Mouse (Mus musculus) heart, postnatal 0 days (tissue): ENCODE measurements around the gene Smyd3. TPM values are rescaled to one million over a fixed set of nuclear protein-coding genes. Genes with fewer than 3 reads are reported as not detected.

Experiments used
- ATAC-seq: fragments of 200-750 bp; cut with Nextera tagmentation; 2 replicates; pipeline ENCODE4 v1.8.0; 2017; ENCODE audit warnings: low read depth, moderate number of reproducible peaks, moderate library complexity; ENCODE audit not compliant: insufficient read depth
- DNase-seq: peaks from one replicate; pipeline ENCODE4 v3.0.0-alpha.2; 2016; ENCODE audit warnings: low spot score
- H3K27ac ChIP-seq: fragments of 300-500 bp; sonication (generic); 2 replicates; pipeline ENCODE4 v1.5.1; 2014; ENCODE audit warnings: low read depth, mild to moderate bottlenecking
- H3K27me3 ChIP-seq: fragments of 300-500 bp; sonication (generic); 2 replicates; pipeline ENCODE4 v1.6.1; 2014; ENCODE audit warnings: low read length, mixed read lengths; ENCODE audit not compliant: control insufficient read depth, insufficient read depth
- H3K36me3 ChIP-seq: fragments of 300-500 bp; sonication (generic); replicated peaks from 2 replicates; pipeline ENCODE4 v1.6.1; 2014; ENCODE audit warnings: low read length, mixed read lengths; ENCODE audit not compliant: control insufficient read depth, insufficient read depth
- H3K4me1 ChIP-seq: fragments of 300-500 bp; sonication (generic); 2 replicates; pipeline ENCODE4 v1.6.1; 2014; ENCODE audit warnings: antibody characterized with exemption; ENCODE audit not compliant: control insufficient read depth, insufficient read depth
- H3K4me2 ChIP-seq: fragments of 300-500 bp; sonication (generic); 2 replicates; pipeline ENCODE4 v1.6.1; 2014; ENCODE audit warnings: low read depth, mild to moderate bottlenecking, low read length, moderate library complexity
- H3K4me3 ChIP-seq: fragments of 300-500 bp; sonication (generic); 2 replicates; pipeline ENCODE4 v1.5.1; 2014; ENCODE audit warnings: low read depth, low read length
- H3K9ac ChIP-seq: fragments of 300-500 bp; sonication (generic); replicated peaks from 2 replicates; pipeline ENCODE4 v1.6.1; 2014; ENCODE audit warnings: low read depth, low read length, mixed read lengths
- H3K9me3 ChIP-seq: fragments of 300-500 bp; sonication (generic); replicated peaks from 2 replicates; pipeline ENCODE4 v1.6.1; 2016; ENCODE audit warnings: low read length; ENCODE audit not compliant: control insufficient read depth
- CTCF ChIP-seq: IDR thresholded peaks from 2 replicates; pipeline ENCODE4 v1.5.1; 2016; ENCODE audit warnings: antibody characterized with exemption, control low read depth, low read depth
- EP300 ChIP-seq: IDR thresholded peaks from 2 replicates; pipeline ENCODE4 v1.6.1; 2016; ENCODE audit warnings: antibody characterized with exemption, low read depth
- WGBS: fragments of 180-500 bp; shearing (Covaris S2); extraction: QIAGEN DNeasy Blood & Tissue Kit; methylation state at CpG from one replicate; pipeline ENCODE4 v1.1.7; 2014; 5-methylcytosine and 5-hydroxymethylcytosine counted together
- polyA plus RNA-seq: library from polyadenylated mRNA; unstranded; fragments of >200 nt; fragmentation: Nextera tagmentation; extraction: Ambion mirVana; gene quantifications from 2 replicates; pipeline ENCODE4 v1.2.1, GENCODE M21; 2015
- total RNA-seq: library from RNA; depleted of rRNA; stranded (reverse); fragments of >200 nt; gene quantifications from 2 replicates; pipeline ENCODE4 v1.2.3, GENCODE M21; 2014; ENCODE audit warnings: low replicate concordance

Gene Smyd3
- total and polyA plus RNA-seq, 2 experiments from 2014 or later = 7.0 to 11.6 TPM

DNA sequence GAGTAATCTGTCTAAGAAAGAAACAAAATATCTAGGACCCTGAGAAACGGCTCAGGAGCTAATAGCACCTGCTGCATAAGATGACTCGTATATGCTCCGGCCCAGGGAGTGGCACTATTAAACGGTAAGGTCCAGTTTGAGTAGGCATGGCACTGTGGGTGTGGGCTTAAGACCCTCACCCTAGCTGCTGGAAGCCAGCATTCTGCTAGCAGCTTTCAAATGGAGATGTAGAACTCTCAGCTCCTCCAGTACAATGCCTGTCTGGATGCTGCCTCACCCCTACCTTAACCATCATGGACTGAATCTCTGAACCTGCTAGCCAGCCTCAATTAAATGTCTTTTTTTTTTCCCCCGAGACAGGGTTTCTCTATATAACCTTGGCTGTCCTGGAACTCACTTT is 55.5 kb downstream of the Smyd3 start:
- WGBS = 85% methylated on average over 5 of the region's 5 CpGs
- no peak for ATAC-seq
- Histone ChIP-seq H3K4me1 (no peaks in the 10 kb centered on the region), H3K4me2 (no peak overlapping the region), H3K9me3 (no peaks in the 10 kb centered on the region), H3K27ac (no peak overlapping the region), H3K4me3 (no peak overlapping the region), H3K27me3 (no peaks in the 10 kb centered on the region), H3K9ac (no peak overlapping the region), H3K36me3 (no peaks in the 10 kb centered on the region)
- TF ChIP-seq CTCF (no peak), EP300 (no peak)
- DNase-seq = no peak

DNA sequence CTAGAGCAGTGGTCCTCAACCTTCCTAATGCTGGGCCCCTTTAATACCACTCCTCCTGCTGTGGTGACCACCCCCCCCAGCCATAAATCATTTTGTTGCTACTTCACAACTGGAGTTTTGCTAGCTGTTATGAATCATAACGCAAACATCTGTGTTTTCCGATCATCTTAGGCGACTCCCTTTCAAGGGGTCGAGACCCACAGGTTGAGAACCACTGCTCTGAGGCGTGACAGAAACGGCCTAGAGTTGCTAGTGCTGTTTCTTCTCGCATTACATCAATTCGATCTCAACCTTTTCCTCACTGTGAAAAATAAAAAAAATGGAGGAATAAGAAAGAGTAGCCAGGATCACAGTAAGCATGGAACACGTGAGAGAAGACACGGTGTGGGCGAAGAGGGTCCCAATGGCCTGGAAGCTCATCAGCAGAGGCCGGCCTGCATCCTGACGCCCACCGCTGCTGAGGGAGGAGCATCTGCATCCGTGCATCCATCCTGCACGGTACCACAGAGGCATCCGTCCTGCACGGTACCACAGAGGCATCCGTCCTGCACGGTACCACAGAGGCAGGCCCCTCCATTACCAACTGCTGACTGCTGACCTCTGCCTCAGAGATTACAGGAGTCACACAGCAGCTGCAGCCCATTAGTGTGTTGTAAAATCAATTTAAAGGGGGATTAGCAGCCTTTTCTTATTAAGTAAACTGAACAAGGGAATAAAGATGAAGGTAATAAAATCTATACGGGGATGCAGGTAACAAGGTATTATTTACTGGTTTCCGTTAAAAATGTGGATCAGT is 56.6 kb downstream of the Smyd3 start:
- ATAC-seq (no peak), DNase-seq (no peak)
- Histone ChIP-seq H3K4me1 (no peaks in the 10 kb centered on the region), H3K27me3 (no peaks in the 10 kb centered on the region), H3K9me3 (no peaks in the 10 kb centered on the region), H3K27ac (no peak overlapping the region), H3K4me3 (no peak overlapping the region), H3K36me3 (no peaks in the 10 kb centered on the region), H3K9ac (no peak overlapping the region), H3K4me2 (no peak overlapping the region)
- WGBS = 85% methylated on average over 22 of the region's 22 CpGs
- TF ChIP-seq EP300 (no peak), CTCF (no peak)

DNA sequence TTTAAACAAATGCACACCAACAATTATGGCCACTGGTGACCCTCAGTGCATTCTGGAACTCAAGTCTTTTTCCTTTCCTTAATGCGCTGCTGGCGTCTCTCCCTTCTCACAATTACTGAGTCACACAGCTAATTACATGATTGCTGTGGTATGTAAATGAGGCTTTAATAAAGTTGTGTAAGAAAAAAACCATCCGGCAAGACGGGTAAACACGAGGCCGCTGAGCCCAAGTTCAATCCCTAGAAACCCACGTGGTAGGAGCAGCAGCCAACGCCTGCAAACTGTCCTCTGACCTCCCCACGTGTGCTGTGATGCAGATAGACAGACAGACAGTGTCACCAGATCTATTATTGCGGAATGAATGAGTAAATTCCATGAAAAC is 58.9 kb downstream of the Smyd3 start:
- 86% methylated on average over 10 of the region's 10 CpGs for WGBS
- TF ChIP-seq EP300 (no peak), CTCF (no peak)
- ATAC-seq (no peak), DNase-seq (no peak)
- Histone ChIP-seq H3K4me3 (no peak overlapping the region), H3K36me3 (no peaks in the 10 kb centered on the region), H3K27ac (no peak overlapping the region), H3K27me3 (no peaks in the 10 kb centered on the region), H3K4me2 (no peak overlapping the region), H3K4me1 (no peaks in the 10 kb centered on the region), H3K9ac (no peak overlapping the region), H3K9me3 (no peaks in the 10 kb centered on the region)

DNA sequence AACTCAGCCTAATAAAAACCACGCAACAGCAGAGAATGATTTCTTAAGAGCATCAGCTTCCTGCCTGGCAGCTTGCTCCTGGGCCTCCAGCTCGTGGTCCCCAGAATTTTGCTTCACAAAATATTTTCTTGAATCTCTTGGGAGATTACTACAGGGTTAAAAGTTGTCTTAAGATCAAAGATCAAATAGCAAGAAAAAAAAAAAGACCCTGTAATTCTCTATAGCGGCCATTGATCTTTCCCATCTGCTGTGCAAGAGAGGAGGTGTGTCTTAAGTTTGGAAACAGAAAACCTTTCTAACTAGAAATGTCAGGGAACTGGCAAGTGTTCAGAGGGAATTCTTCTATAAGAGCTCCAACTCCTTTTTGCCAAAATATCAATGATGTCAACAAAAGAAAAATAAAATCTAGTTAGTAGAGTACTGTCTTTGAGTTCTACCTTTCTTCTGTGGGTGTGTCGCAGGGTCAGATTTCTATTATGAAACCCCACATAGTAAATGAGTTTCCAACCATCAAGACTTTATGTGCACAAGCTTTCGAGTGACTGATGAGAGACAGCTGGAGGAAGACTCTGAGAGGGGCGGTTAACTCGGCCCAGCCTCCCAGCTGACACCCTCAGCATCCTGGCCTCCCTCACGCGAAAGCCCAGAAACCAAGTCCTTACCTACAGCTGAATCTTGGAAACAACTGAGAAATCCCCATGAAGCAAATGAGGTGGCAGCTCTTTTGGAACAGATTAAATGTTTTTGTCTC is 59.4 kb downstream of the Smyd3 start:
- no peak overlapping the region for H3K27ac ChIP-seq
- no peaks in the 10 kb centered on the region for H3K9me3 ChIP-seq
- H3K4me1 ChIP-seq = no peaks in the 10 kb centered on the region
- no peaks in the 10 kb centered on the region for H3K27me3 ChIP-seq
- TF ChIP-seq EP300 = no peak
- no peak for TF ChIP-seq CTCF
- no peak for ATAC-seq
- no peak for DNase-seq
- no peaks in the 10 kb centered on the region for H3K36me3 ChIP-seq
- H3K4me3 ChIP-seq = no peak overlapping the region
- H3K4me2 ChIP-seq = no peak overlapping the region
- WGBS = 74% methylated on average over 9 of the region's 9 CpGs
- no peak overlapping the region for H3K9ac ChIP-seq

DNA sequence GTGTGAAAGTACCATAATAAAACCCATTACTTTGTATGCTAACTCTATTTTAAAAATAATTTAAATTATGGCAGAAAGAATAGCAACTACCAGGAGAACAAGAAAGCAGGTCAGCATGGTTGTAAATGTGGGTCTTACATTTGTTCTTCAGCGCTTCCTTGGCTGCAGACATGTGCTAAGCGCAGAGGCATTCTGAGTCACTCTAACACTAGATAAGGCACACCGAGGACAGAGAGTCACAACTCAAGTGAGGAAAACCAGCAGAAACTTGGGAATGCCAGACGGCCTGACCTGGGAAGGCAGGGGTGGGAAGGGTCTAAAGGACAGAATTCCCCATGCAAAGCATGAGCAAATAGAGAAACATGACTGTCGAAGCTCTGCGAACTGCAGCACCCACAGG is 63.2 kb downstream of the Smyd3 start:
- no peaks in the 10 kb centered on the region for H3K9me3 ChIP-seq
- no peaks in the 10 kb centered on the region for H3K27me3 ChIP-seq
- H3K36me3 ChIP-seq = no peaks in the 10 kb centered on the region
- WGBS = 37% methylated on average over 6 of the region's 6 CpGs
- no peak for ATAC-seq
- H3K4me1 ChIP-seq = no peaks in the 10 kb centered on the region
- H3K4me3 ChIP-seq = no peak overlapping the region
- H3K4me2 ChIP-seq = no peak overlapping the region
- no peak overlapping the region for H3K9ac ChIP-seq
- DNase-seq = no peak
- TF ChIP-seq CTCF (no peak), EP300 (no peak)
- no peak overlapping the region for H3K27ac ChIP-seq
